Mouse (Mus musculus) ovary, postnatal 36 days (tissue): ENCODE measurements at regions not wholly inside any gene's neighbourhood (a gene's known extent, or its start where the extent isn't known, plus 50 kb on each side); places are given as distances from the start of the nearest gene placed in this dataset.

Experiments used
- DNase-seq: peaks from one replicate; pipeline ENCODE4 v3.0.0; 2022; ENCODE audit warnings: low spot score, mixed read lengths

GRCm38 (mm10) chr10:111111020-111111419 lies 53.5 kb upstream of the Osbpl8 start:
- DNase-seq, result no peak

GRCm38 (mm10) chr10:111108658-111109633 lies 55.6 kb upstream of the Osbpl8 start:
- peak; percentile 49 for DNase-seq

DNA sequence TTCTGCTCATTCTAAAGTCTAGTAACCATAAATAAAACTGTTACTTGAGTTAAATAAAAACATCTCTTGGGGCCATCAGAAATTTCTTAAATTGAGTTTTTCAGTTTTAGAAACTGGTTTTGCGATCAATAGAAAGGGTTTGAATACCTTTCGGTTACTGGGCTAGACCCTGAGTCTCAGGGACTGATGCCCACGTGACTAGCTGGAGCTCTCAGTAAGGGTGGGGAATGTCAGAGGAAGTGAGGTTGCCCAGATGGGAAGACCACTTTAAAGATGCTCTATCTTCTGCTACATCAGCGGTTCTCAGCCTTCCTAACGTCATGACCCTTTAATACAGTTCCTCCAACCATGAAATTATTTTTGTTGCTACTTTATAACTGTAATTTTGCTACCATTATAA lies 56.7 kb upstream of the Osbpl8 start:
- DNase-seq, result no peak

GRCm38 (mm10) chr10:111107387-111107786 lies 57.2 kb upstream of the Osbpl8 start:
- DNase-seq, result peak; percentile 39

GRCm38 (mm10) chr10:111106411-111106810 lies 58.1 kb upstream of the Osbpl8 start:
- no peak for DNase-seq

DNA sequence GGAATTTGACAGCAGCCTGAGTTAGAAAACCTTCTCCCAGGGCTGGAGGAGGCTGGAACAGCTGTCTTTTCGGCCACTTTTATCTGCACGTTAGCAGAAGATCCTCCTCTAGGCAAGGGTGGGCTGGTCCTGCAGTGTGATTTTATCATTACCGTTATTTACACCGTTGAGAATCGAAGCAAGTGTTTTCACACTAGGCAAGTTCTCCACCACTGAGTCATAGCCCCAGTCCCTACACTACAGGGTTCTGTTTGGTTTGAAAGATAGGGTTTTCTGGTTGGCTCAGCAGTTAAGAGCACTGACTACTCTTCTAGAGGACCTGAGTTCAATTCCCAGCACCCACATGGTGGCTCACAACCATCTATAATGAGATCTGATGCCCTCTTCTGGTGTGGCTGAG lies 58.9 kb upstream of the Osbpl8 start:
- no peak for DNase-seq

- DNase-seq, result no peak
These were observed 61.0 kb upstream of the Osbpl8 start for GRCm38 (mm10) chr10:111103512-111103911.

DNA sequence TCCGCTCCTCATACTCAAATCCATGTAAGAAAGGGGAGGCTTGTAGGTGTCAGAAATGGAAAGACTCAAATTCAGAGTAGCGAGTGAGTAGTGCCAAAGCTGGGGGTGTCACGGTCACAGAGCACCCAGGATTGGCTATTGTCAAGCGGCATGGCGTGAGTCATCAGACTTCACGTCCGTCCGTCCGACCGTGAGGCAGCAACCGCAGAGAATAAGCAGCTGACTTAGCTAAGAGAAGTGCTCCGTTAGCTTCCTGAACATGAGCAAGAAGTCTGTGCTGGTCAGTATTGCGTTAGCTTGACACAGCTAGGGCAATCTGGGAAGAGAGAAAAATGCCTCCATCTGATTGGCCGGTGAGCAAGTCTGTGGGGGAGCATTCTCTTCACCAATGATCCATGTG lies 61.5 kb upstream of the Osbpl8 start:
- DNase-seq, result no peak

DNA sequence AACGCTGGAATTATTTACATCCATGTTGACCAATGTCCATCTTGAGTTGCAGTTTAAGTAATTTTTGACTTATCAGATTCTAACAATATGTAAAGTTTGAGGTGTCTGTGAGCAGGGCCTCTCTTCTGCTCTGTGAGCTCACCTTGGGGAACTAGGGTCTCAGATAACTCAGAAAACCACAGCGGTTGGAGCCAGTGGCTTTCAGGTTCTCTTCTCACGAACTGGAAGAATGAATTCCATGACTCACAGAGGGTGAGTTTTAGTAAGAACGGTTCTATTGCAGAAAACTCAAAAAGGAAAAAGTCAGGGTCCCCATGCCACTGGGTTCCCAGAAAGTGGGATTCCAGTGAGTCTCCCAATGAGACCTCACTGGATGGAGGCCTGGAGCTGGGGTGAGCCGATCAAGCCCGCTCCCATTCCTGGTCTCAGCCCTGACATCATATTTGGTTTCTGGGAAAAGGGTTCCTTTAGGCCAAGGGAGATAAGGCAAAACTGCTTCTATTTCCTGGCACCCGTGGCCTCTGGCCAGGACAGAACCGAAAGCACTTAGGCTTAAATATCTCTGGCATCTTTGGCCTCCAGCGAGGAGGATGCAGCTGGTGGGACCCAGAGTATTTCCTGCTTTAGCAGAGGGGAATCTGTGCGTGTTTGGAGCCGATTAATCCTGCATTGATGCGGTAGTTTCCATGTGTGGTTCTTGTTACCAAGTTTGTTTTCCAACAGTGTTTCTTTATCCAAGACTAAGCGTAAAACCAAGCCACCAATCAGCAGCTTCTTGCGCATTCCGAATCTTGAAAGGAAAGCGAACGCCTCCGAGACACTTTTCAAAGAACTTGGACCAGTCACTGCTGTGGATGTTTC lies 62.4 kb upstream of the Osbpl8 start:
- peak; percentile 20 for DNase-seq

DNA sequence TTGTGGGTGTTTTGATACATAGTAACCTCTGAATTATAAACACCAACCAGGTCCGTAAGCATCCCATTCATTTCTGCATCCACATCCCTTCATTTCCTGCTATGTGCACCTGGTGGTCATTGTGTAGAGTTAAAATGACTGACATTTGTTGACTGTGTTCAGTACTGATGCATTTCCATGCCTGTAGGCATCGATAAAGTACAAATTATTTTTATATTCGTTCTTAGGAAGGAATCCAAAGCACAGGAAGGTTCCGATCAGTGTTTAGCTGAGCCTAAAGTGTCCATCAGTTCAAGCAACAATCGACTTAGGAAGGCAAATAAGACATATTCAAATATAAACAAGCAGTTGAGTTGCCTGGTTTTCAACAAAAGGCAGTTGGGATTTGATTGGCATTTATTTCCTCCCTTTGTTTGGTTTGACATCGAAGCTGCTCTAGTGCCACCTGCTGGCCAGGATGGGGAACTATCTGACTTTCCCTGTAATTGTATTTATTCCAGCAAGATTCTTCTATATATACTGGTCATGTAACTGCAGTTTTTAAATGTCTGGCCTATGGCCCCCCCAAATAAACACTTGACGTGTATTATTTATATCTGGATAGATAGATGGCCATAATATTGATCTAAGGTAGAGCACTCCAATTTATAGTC lies 64.6 kb upstream of the Osbpl8 start:
- DNase-seq, result peak; percentile 60

GRCm38 (mm10) chr10:111099059-111099811 lies 65.3 kb upstream of the Osbpl8 start:
- DNase-seq, result no peak

DNA sequence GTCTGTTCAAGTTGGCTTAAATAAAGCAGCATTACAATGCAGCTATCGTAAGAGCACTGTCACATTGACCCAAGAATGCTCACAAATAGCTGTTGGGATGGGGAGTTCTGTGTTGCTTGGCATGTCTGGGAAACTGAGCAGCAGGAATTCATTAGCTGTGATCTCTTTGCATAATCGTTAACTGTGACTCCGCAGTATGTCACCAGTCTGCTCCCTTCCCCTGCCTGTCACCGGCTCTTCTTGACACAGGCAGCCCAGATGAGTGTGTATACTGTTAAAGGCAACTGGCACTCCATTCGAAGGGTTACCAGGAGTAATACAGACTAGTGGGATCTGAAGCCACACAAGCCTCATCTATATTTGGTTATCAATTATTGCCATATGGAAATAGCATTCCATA lies 67.3 kb upstream of the Osbpl8 start:
- DNase-seq, result no peak

GRCm38 (mm10) chr10:111096811-111097210 lies 67.7 kb upstream of the Osbpl8 start:
- no peak for DNase-seq

DNA sequence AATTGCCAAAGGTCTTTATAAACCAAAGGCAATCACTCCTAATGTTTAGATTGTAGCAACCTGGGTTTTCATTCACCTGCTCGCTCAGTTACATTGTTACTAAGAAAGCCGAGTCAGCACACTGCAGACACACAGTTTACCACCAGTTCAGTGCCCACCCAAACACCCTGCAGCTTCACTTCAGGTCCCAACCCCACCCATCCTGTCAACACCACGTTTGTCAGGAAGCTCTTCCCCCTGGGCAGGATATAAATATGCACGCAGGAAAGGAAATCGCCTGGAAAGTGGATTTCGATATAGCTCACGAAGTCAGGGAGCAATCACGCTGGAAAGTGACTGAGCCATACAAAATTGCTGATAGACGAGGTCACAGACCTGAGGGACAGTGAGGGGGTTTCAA lies 70.1 kb upstream of the Osbpl8 start:
- DNase-seq, result no peak

GRCm38 (mm10) chr10:111089382-111089781 lies 75.2 kb upstream of the Osbpl8 start:
- DNase-seq, result peak; percentile 24

DNA sequence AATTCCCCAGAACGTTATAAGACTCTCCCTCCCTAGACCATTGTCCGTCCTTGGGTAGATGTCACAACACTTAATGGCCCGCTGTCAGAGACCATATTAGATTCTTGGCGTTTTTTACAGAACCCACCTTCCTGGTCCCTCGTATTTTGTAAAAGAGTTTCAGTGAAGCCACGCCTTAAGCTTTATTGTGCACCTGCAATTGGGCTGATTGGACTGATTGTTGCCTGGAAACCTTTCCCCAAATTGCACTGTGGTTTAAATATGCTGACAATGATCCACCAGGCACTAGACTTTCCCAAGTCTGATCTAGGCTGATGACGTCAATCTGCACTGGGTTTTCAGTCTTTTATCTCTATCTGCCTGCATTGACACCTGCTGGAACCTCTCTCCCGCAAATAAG lies 75.6 kb upstream of the Zdhhc17 start:
- DNase-seq, result no peak

GRCm38 (mm10) chr10:111084267-111084780 lies 74.4 kb upstream of the Zdhhc17 start:
- DNase-seq, result no peak

DNA sequence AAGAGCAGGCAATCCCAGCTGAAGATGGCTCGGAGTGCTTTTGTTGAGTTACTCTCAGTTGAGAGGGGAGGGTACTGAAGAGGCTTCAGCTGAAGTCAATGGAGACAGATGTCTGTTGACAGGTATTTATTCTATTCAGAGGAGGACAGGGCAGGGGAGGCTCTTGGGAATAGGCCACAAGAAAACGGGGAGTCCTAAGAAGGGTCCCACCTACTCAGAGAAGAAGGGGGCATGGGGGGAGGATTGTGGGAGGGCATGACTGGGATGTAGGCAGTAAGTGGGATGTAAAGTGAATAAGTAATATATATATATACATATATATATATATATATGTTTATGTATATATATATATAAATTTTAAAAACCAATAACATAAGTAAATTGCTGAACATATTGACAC lies 73.9 kb upstream of the Zdhhc17 start:
- DNase-seq, result no peak

- DNase-seq, result no peak
These were observed 73.4 kb upstream of the Zdhhc17 start for GRCm38 (mm10) chr10:111083338-111083737.

DNA sequence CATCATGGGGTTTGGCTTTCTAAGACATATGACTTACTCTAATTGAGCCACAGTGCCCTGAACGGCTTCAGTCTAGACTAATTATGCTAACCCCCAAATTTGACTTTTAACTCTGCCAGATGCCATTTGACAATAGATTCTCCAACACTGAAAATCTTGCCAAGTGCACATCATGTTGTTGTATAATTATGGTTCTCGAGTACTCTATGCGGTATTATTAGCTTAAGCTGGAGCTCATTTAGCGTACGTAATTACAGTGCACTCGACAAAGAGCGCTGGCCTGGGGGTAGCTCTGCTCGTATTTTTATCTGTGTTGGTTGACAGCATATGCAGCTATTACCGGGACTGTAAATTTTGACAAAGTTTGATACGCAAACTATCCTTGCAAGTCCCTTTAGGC lies 70.4 kb upstream of the Zdhhc17 start:
- no peak for DNase-seq

DNA sequence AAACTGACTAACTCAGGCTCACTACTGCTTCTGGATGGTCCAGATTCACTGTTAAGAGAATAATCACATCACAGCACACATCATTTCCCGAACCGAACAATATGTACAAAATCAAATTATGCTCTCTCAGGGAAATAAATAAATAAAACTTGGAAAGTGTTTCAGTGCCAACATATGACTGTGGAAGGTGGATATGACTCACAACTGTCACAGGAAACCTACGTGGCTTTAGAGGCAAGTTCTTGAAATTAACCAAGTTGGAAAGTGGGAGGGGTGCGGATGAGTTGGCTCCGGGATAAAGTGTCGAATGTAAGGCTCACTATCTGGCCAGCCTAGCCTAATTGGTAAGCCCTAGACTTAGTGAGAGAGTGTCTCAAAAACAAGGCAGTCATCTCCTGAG lies 69.1 kb upstream of the Zdhhc17 start:
- no peak for DNase-seq
